8 mouse cellular contexts compared by ENCODE assay signal in the genomic region with DNA sequence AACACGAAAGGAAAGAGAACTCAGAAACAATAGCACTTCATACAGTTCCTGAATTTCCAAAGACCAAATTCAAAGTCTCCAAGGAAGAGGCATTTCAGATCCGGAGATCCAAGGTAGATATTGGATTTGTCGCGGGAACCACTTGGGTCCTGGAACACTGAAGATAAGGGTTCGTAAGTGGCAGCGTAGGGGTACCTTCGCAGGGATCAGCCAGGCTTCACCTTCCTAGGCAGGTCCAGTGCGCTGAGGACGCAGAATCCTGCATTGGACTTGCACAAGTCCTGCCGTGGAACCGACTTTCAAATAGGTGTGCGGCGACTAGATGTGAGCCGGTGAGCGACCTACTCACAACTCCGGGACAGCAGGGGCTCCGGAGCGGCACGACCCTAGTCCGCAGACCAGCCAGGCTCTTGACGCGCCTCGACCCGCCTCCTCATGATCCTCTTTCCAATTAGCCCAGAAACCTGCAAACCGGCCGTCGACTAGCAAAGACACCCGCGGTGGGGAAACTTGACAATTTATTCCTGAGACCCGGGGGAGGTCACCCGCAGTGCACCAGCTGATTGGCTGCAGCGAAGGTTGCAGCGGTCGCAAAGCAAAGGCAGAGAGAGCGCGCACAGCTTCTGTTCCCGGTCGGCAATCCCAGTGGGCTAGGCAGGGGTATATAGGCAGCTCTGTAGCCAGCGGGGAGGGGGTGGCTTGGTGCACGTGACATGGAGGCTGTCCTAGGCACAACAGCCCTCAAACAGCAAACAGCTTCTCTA.
DNase-seq lines count a peak whose midpoint lies in the region; ATAC-seq and TF ChIP-seq lines count a peak whose summit lies in the region.

No protein-coding gene starts in this region.

- no peaks in the 10 kb centered on the region for H3K9me3 ChIP-seq in E14TG2a.4 (ENCODE audit: low read length)
- no peaks in the 10 kb centered on the region for H3K9me3 ChIP-seq in heart, embryonic 10.5 days
- H3K9me3 ChIP-seq in neural tube, embryonic 13.5 days: no peaks in the 10 kb centered on the region

- DNase-seq in brain, adult 2 months (ENCODE audit: low read depth, low spot score): peak; percentile 66
- no peak for DNase-seq in heart, embryonic 10.5 days (ENCODE audit: low spot score)
- DNase-seq in kidney, adult 8-10 months: peak; percentile 36 to 73
- peak; percentile 19 for DNase-seq in left cerebral cortex, postnatal 4 days
- no peak for DNase-seq in spleen, postnatal 10 days (ENCODE audit: low spot score in 2 of 2)
- no peak for DNase-seq in ovary, adult 18-20 months (ENCODE audit: low spot score)

- no peak for TF ChIP-seq CTCF in E14TG2a.4 (conservative IDR thresholded peaks at IDR 0.05; ENCODE audit: low read length)

- H3K36me3 ChIP-seq in E14TG2a.4 (ENCODE audit: insufficient read depth, low read length): no peaks in the 10 kb centered on the region
- H3K36me3 ChIP-seq in heart, embryonic 10.5 days: no peaks in the 10 kb centered on the region
- H3K36me3 ChIP-seq in neural tube, embryonic 13.5 days: no peaks in the 10 kb centered on the region

- peak; percentile 79 for ATAC-seq in neural tube, embryonic 13.5 days (ENCODE audit: low read depth)

- H3K27me3 ChIP-seq in E14TG2a.4 (ENCODE audit: insufficient read depth, low read length): peaks cover 78% of the 10 kb centered on the region
- peaks cover 62% of the 10 kb centered on the region for H3K27me3 ChIP-seq in heart, embryonic 10.5 days (ENCODE audit: insufficient read depth, poor library complexity, severe bottlenecking)
- peaks cover 28% of the 10 kb centered on the region; the same call in 1 of the 2 replicates for H3K27me3 ChIP-seq in neural tube, embryonic 13.5 days

- WGBS in heart, embryonic 10.5 days: 1% methylated on average over 40 of the region's 40 CpGs
- WGBS in neural tube, embryonic 13.5 days: 1% methylated on average over 40 of the region's 40 CpGs

- H3K27ac ChIP-seq in heart, embryonic 10.5 days: no peak overlapping the region
- peak overlapping the region; percentile 73 for H3K27ac ChIP-seq in neural tube, embryonic 13.5 days (replicated peaks)

- peaks cover 11% of the 10 kb centered on the region for H3K4me1 ChIP-seq in E14TG2a.4 (replicated peaks; ENCODE audit: low read depth, low read length)
- H3K4me1 ChIP-seq in heart, embryonic 10.5 days: peaks cover 7% of the 10 kb centered on the region; the same call in 1 of the 2 replicates
- H3K4me1 ChIP-seq in neural tube, embryonic 13.5 days (replicated peaks): peaks cover 69% of the 10 kb centered on the region

- intact Hi-C loops in left cerebral cortex, postnatal 4 days (cut with DNase I): no loop called here

- H3K9ac ChIP-seq in neural tube, embryonic 13.5 days: peak overlapping the region; percentile 70

- H3K4me2 ChIP-seq in neural tube, embryonic 13.5 days: peak overlapping the region; percentile 68

- H3K4me3 ChIP-seq in E14TG2a.4 (replicated peaks; ENCODE audit: low read length): peak overlapping the region; percentile 65
- peak overlapping the region; percentile 55 for H3K4me3 ChIP-seq in heart, embryonic 10.5 days
- peak overlapping the region; percentile 48 for H3K4me3 ChIP-seq in neural tube, embryonic 13.5 days

Comparison
In these comparisons a context has a peak if more than half of its experiments do, and no peak if none do; other contexts are left out.
1. DNase-seq: peak in brain, adult 2 months (single experiment), kidney, adult 8-10 months (2 of 2) and left cerebral cortex, postnatal 4 days (single experiment); none in heart, embryonic 10.5 days (single experiment), spleen, postnatal 10 days (0 of 2) and ovary, adult 18-20 months (single experiment).
2. Peak in every context shown above with its lines, with median percentiles within 50 percentile points of each other: H3K4me3 ChIP-seq.